Mouse (Mus musculus) intestine, embryonic 15.5 days (tissue): ENCODE data around the gene Vps52. TPM values are rescaled to one million over a fixed set of nuclear protein-coding genes. Genes with fewer than 3 reads are reported as not detected.
"Not testable (repeated sequence)": the region's sequence is repeated elsewhere in the genome, so short reads cannot be mapped to it uniquely, and the experiment has no call there.

Experiments
- ATAC-seq: fragments of 200-750 bp; cut with Nextera tagmentation; 2 replicates; pipeline ENCODE4 v1.8.0; 2017; ENCODE audit warnings: moderate TSS enrichment, moderate library complexity
- H3K27ac ChIP-seq: fragments of 300-500 bp; sonication (generic); 2 replicates; pipeline ENCODE4 v1.5.1; 2015; ENCODE audit warnings: mild to moderate bottlenecking, inconsistent platforms
- H3K27me3 ChIP-seq: fragments of 300-500 bp; sonication (generic); replicated peaks from 2 replicates; pipeline ENCODE4 v1.6.1; 2015; ENCODE audit warnings: inconsistent platforms
- H3K36me3 ChIP-seq: fragments of 300-500 bp; sonication (generic); 2 replicates; pipeline ENCODE4 v1.6.1; 2015; ENCODE audit warnings: inconsistent platforms
- H3K4me1 ChIP-seq: fragments of 300-500 bp; sonication (generic); replicated peaks from 2 replicates; pipeline ENCODE4 v1.6.1; 2015; ENCODE audit warnings: inconsistent platforms
- H3K4me2 ChIP-seq: fragments of 300-500 bp; sonication (generic); replicated peaks from 2 replicates; pipeline ENCODE4 v1.6.1; 2015; ENCODE audit warnings: mild to moderate bottlenecking, inconsistent platforms
- H3K4me3 ChIP-seq: fragments of 300-500 bp; sonication (generic); replicated peaks from 2 replicates; pipeline ENCODE4 v1.5.1; 2015; ENCODE audit warnings: inconsistent platforms
- H3K9ac ChIP-seq: fragments of 300-500 bp; sonication (generic); 2 replicates; pipeline ENCODE4 v1.6.1; 2015; ENCODE audit warnings: inconsistent platforms
- H3K9me3 ChIP-seq: fragments of 300-500 bp; sonication (generic); 2 replicates; pipeline ENCODE4 v1.6.1; 2016; ENCODE audit warnings: inconsistent platforms
- WGBS: fragments of 180-500 bp; shearing (Covaris S2); methylation state at CpG from one replicate; pipeline ENCODE4 v1.1.7; 2015; 5-methylcytosine and 5-hydroxymethylcytosine counted together
- polyA plus RNA-seq: library from polyadenylated mRNA; unstranded; fragments of >200 nt; fragmentation: Nextera tagmentation; extraction: Ambion mirVana; gene quantifications from 2 replicates; pipeline ENCODE4 v1.2.1, GENCODE M21; 2015

Gene Vps52
- polyA plus RNA-seq, 1 experiment from 2014 or later: 44.0 TPM

GRCm38 (mm10) chr17:33982136-33982535 lies 26.5 kb downstream of the Vps52 start:
- not testable (repeated sequence) for ATAC-seq, H3K4me1 ChIP-seq, H3K9ac ChIP-seq, H3K9me3 ChIP-seq, H3K27ac ChIP-seq, H3K4me3 ChIP-seq, H3K36me3 ChIP-seq
- Histone ChIP-seq H3K4me2 (peak overlapping the region; percentile 80), H3K27me3 (peaks cover 17% of the 10 kb centered on the region)
- 12% methylated on average over 8 of the region's 8 CpGs for WGBS

GRCm38 (mm10) chr17:33991788-33992664 lies 36.4 kb downstream of the Vps52 start:
- no peak overlapping the region for H3K27ac ChIP-seq
- no peaks in the 10 kb centered on the region for H3K9me3 ChIP-seq
- H3K36me3 ChIP-seq: no peaks in the 10 kb centered on the region
- no peak overlapping the region for H3K4me3 ChIP-seq
- 0 out of 2 replicates have a peak, but pooled peaks cover 2% of the 10 kb centered on the region for H3K4me1 ChIP-seq
- H3K27me3 ChIP-seq: peaks cover 10% of the 10 kb centered on the region; the same call in 1 of the 2 replicates
- 0 out of 2 replicates have a peak, but pooled peaks have one; percentile 31 for ATAC-seq
- no peak overlapping the region for H3K9ac ChIP-seq
- 29% methylated on average over 10 of the region's 10 CpGs for WGBS
- no peak overlapping the region for H3K4me2 ChIP-seq

- 90% methylated on average over 8 of the region's 8 CpGs for WGBS
- H3K27ac ChIP-seq: no peak overlapping the region
- 0 out of 2 replicates have a peak, but pooled peaks cover under 1% of the 10 kb centered on the region for H3K27me3 ChIP-seq
- H3K4me1 ChIP-seq: peaks cover 7% of the 10 kb centered on the region; the same call in 1 of the 2 replicates
- no peaks in the 10 kb centered on the region for H3K9me3 ChIP-seq
- H3K4me3 ChIP-seq: no peak overlapping the region
- ATAC-seq: no peak
- no peaks in the 10 kb centered on the region for H3K36me3 ChIP-seq
- H3K4me2 ChIP-seq: no peak overlapping the region
- H3K9ac ChIP-seq: no peak overlapping the region
Observed at GRCm38 (mm10) chr17:33994959-33995358, 39.3 kb downstream of the Vps52 start.

- H3K27me3 ChIP-seq: 0 out of 2 replicates have a peak, but pooled peaks cover 5% of the 10 kb centered on the region
- H3K4me3 ChIP-seq: no peak overlapping the region
- no peak overlapping the region for H3K27ac ChIP-seq
- WGBS: 42% methylated on average over 3 of the region's 3 CpGs
- H3K36me3 ChIP-seq: no peaks in the 10 kb centered on the region
- ATAC-seq: no peak
- H3K9me3 ChIP-seq: no peaks in the 10 kb centered on the region
- H3K4me2 ChIP-seq: no peak overlapping the region
- peaks cover 11% of the 10 kb centered on the region; the same call in 1 of the 2 replicates for H3K4me1 ChIP-seq
- H3K9ac ChIP-seq: no peak overlapping the region
Observed at GRCm38 (mm10) chr17:33995651-33996050, 40.0 kb downstream of the Vps52 start.

GRCm38 (mm10) chr17:33997025-33997424 lies 41.4 kb downstream of the Vps52 start:
- WGBS: 86% methylated on average over 2 of the region's 2 CpGs
- ATAC-seq, H3K4me2 ChIP-seq, H3K36me3 ChIP-seq, H3K9me3 ChIP-seq, H3K27ac ChIP-seq, H3K27me3 ChIP-seq, H3K9ac ChIP-seq, H3K4me1 ChIP-seq, H3K4me3 ChIP-seq: not testable (repeated sequence)

- not testable (repeated sequence) for H3K27me3 ChIP-seq, H3K36me3 ChIP-seq, H3K27ac ChIP-seq, H3K9ac ChIP-seq, H3K4me1 ChIP-seq, ATAC-seq, H3K4me3 ChIP-seq, H3K9me3 ChIP-seq
- peak overlapping the region; percentile 99 for H3K4me2 ChIP-seq
- WGBS: 55% methylated on average over 5 of the region's 5 CpGs
Observed at GRCm38 (mm10) chr17:33998697-33999096, 43.1 kb downstream of the Vps52 start.

- Histone ChIP-seq H3K27ac (peak overlapping the region; percentile 29), H3K4me3 (peak overlapping the region; percentile 58), H3K4me1 (peaks cover 9% of the 10 kb centered on the region; the same call in 1 of the 2 replicates), H3K36me3 (no peaks in the 10 kb centered on the region), H3K4me2 (peak overlapping the region; percentile 99), H3K9me3 (no peaks in the 10 kb centered on the region), H3K27me3 (0 out of 2 replicates have a peak, but pooled peaks cover 5% of the 10 kb centered on the region), H3K9ac (peak overlapping the region; percentile 58)
- ATAC-seq: peak; percentile 66
- 2% methylated on average over 87 of the region's 87 CpGs for WGBS
Observed at GRCm38 (mm10) chr17:33999341-34000149, 43.9 kb downstream of the Vps52 start.

- H3K4me1 ChIP-seq: peaks cover 9% of the 10 kb centered on the region; the same call in 1 of the 2 replicates
- H3K9me3 ChIP-seq: no peaks in the 10 kb centered on the region
- under 1% methylated on average over 30 of the region's 30 CpGs for WGBS
- H3K9ac ChIP-seq: peak within 1 kb of the TSS; percentile 58
- peak within 1 kb of the TSS; percentile 99 for H3K4me2 ChIP-seq
- 0 out of 2 replicates have a peak, but pooled peaks cover 5% of the 10 kb centered on the region for H3K27me3 ChIP-seq
- H3K27ac ChIP-seq: peak within 1 kb of the TSS; percentile 29
- ATAC-seq: peak; percentile 97
- peak within 1 kb of the TSS; percentile 58 for H3K4me3 ChIP-seq
- H3K36me3 ChIP-seq: no peaks in the 10 kb centered on the region
Observed at GRCm38 (mm10) chr17:34000150-34000537, 44.5 kb downstream of the Vps52 start, which contains the start of gene H2-K1. Gene H2-K1, minus strand, starts transcription at chr17:34000347.

- ATAC-seq, H3K27me3 ChIP-seq, H3K27ac ChIP-seq, H3K36me3 ChIP-seq, H3K9me3 ChIP-seq, H3K4me3 ChIP-seq, H3K4me1 ChIP-seq, H3K9ac ChIP-seq: not testable (repeated sequence)
- WGBS: 54% methylated on average over 2 of the region's 2 CpGs
- peak overlapping the region; percentile 99 for H3K4me2 ChIP-seq
Observed at GRCm38 (mm10) chr17:34000796-34001195, 45.2 kb downstream of the Vps52 start.

GRCm38 (mm10) chr17:34003426-34003825 lies 47.8 kb downstream of the Vps52 start:
- Histone ChIP-seq H3K4me3 (no peak overlapping the region), H3K9me3 (no peaks in the 10 kb centered on the region), H3K9ac (no peak overlapping the region), H3K36me3 (no peaks in the 10 kb centered on the region), H3K4me2 (no peak overlapping the region), H3K4me1 (peaks cover 9% of the 10 kb centered on the region; the same call in 1 of the 2 replicates), H3K27me3 (0 out of 2 replicates have a peak, but pooled peaks cover 5% of the 10 kb centered on the region), H3K27ac (no peak overlapping the region)
- no peak for ATAC-seq
- 7% methylated on average over 5 of the region's 5 CpGs for WGBS

GRCm38 (mm10) chr17:34006570-34006969 lies 51.0 kb downstream of the Vps52 start:
- Histone ChIP-seq H3K4me2 (no peak overlapping the region), H3K36me3 (no peaks in the 10 kb centered on the region), H3K27ac (no peak overlapping the region), H3K9me3 (no peaks in the 10 kb centered on the region), H3K9ac (no peak overlapping the region), H3K27me3 (no peaks in the 10 kb centered on the region), H3K4me1 (no peaks in the 10 kb centered on the region), H3K4me3 (no peak overlapping the region)
- WGBS: 49% methylated on average over 2 of the region's 2 CpGs
- ATAC-seq: no peak

- H3K27ac ChIP-seq: no peak overlapping the region
- 79% methylated on average over 5 of the region's 5 CpGs for WGBS
- ATAC-seq: no peak
- no peaks in the 10 kb centered on the region for H3K27me3 ChIP-seq
- H3K36me3 ChIP-seq: no peaks in the 10 kb centered on the region
- H3K4me2 ChIP-seq: no peak overlapping the region
- H3K4me3 ChIP-seq: no peak overlapping the region
- no peak overlapping the region for H3K9ac ChIP-seq
- no peaks in the 10 kb centered on the region for H3K4me1 ChIP-seq
- H3K9me3 ChIP-seq: no peaks in the 10 kb centered on the region
Observed at GRCm38 (mm10) chr17:34010156-34010555, 54.5 kb downstream of the Vps52 start.
